Mouse (Mus musculus): ENCODE data around the gene Msrb2.

DNA sequence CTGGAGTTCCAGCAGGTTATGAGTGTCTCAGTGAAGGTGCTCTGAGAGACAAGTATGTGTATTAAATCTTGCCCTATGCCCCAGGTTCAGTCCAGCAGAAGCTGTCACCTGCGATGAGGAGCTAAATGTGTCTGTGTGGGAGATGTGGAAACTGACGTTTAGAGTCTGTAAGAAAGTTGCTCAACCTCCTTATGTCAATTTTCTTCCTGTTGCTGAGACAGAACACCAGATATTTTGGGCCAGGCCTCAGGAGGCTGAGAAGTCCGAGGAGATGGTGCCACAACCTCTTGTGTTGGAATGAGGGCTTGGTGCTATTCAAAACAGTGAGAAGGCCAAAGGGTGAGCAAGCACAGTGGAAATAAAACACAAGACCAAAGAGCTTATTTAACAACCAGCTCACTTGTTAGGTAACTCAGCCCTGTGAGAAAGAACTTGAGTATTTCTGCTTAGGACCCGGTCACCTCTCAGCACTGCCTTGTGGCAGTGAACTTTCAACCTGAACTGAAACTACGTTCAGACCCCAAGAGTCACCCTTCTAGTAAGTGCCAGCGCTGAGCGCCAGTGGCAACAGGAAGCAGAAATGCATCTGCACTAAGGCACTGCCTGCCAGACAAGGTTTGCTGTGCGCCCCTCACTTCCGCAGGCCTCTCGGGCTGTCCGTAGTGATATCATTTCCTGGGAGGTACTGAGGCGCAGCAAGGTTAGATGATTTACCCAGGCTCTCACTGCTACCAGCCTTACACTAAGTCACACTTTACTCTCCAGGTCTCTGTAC lies 17.3 kb downstream of the Msrb2 start:
- TF ChIP-seq ZC3H11A (IDR thresholded peaks at IDR 0.05; ENCODE audit: borderline replicate concordance, low read depth, low read length) (no peak), HCFC1 (IDR thresholded peaks at IDR 0.05; ENCODE audit: borderline replicate concordance, insufficient read depth, low read length) (no peak), MAFK (IDR thresholded peaks at IDR 0.05; ENCODE audit: insufficient read depth, low read depth, low read length) (no peak)
